Mouse (Mus musculus): ENCODE results near the gene Pbx2. TPM values are rescaled to one million over a fixed set of nuclear protein-coding genes. Genes with fewer than 3 reads are reported as not detected.

Gene Pbx2
- polyA plus RNA-seq, 1 experiment from 2014 or later: 16.7 TPM

DNA sequence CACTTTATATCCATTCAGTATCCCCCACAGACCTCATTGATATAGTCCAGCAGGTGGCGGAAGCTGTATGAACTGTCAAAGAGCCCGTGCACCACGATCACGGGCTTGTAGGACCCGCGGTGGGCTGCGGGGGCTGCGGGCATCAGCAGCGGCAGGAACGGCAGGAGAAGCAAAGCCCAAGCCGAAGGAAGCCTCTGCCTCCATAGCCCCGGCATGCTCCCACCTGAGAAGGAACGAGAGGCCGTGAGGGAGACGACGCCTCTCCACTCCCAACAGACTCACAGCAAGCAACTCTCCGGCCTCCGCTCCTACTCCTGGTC lies 35.7 kb downstream of the Pbx2 start:
- peak; percentile 43; the same call in 1 of the 2 replicates for ATAC-seq (replicated peaks; ENCODE audit: low FRiP score)
- under 1% methylated on average over 18 of the region's 18 CpGs for WGBS

DNA sequence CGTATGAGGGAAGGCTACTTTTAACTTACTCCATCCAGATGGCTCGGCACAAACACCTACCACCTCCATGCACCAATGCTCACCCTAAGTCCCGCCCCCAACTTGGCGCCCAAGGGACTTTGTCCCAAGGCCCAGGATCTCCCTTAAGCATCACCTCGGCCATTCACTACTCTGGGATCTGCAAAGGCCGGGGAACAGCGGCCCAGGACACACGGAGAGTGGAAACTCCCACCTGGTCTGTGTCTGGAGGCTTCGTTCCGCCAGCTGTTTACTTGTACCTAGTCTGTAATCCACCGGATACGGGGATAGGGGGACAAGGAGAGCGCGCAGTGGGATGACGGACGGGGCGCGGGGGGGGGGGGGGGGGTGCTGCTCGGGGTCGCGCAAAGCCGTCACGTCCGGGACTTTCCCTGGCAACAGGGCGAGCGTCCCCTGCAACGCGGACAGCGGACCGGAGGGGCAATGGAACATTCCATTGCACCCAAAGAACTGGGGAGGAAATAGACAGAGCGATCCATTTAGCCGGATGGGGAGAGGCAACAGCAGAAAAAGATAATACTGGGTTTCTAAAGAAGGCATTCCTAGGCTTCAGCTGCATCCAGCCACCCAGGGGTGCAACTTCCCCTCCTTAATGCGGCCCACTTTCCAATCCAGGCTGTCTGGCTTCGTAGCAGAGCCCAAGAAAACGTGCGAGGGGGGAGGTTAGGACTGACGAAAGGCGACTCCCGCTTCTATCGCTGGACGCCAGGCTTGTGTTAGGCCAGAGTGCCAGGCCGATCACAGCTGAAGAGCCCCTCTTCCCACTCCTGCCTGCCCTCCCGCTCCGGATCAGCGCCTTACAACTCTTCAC lies 36.3 kb downstream of the Pbx2 start:
- H3K4me2 ChIP-seq: peak overlapping the region; percentile 94
- peak overlapping the region; percentile 76 for H3K4me3 ChIP-seq (replicated peaks)
- peak overlapping the region; percentile 95 for H3K27ac ChIP-seq
- H3K27me3 ChIP-seq: peaks cover 28% of the 10 kb centered on the region
- peaks cover 30% of the 10 kb centered on the region for H3K36me3 ChIP-seq
- peak overlapping the region; percentile 72 for H3K9ac ChIP-seq
- peaks cover 63% of the 10 kb centered on the region for H3K4me1 ChIP-seq
- H3K9me3 ChIP-seq (replicated peaks): no peaks in the 10 kb centered on the region
- WGBS: under 1% methylated on average over 45 of the region's 45 CpGs
- peak; percentile 79 for ATAC-seq (replicated peaks; ENCODE audit: low FRiP score)

More for the DNA sequence above, 35.7 kb downstream of the Pbx2 start:
- Histone ChIP-seq H3K27me3 (peaks cover 22% of the 10 kb centered on the region), H3K4me3 (replicated peaks) (peak overlapping the region; percentile 76), H3K27ac (peak overlapping the region; percentile 95), H3K4me1 (peaks cover 57% of the 10 kb centered on the region), H3K9ac (peak overlapping the region; percentile 72), H3K36me3 (peaks cover 35% of the 10 kb centered on the region), H3K9me3 (replicated peaks) (no peaks in the 10 kb centered on the region), H3K4me2 (peak overlapping the region; percentile 94)

DNA sequence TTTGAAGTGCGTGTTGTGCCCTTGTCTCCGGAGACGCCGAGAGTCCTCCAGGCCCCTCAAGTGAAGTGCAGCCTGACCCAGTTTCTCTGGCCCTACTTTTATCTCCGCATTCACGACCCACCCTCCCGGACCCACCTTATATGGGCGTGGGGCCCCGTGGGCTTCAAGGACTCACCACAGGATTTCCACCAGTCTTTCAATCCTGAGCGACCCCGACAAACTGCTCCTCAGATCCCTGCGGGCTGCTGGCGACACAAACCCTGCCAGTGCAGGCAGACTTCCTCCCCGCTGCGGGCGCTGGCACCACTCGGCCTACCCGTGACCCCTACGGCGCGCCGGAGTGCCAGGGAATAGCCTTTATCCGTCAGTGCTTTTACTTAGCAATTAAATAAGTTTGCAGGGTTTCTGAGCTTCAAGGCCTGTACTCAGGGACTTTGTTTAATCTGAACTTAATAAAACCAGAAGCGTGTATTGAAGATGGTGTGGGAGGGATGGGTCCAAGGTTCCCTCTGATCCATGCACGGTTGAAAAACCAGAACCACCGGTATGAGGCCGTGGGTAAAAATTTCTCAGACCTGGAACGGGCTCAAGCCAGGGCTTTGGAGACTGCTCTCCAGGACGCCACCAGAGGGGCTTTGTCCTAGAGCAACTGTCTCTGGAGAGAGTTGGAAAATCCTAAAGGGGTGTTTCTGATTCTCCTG lies 37.0 kb downstream of the Pbx2 start, which contains the start of gene Ppt2:
TSS of gene Ppt2 (minus strand) at position 568 of the 701 bp plus-strand sequence.
- 3% methylated on average over 29 of the region's 29 CpGs for WGBS
- ATAC-seq (replicated peaks; ENCODE audit: low FRiP score): peak; percentile 20
- peaks cover 70% of the 10 kb centered on the region for H3K4me1 ChIP-seq

DNA sequence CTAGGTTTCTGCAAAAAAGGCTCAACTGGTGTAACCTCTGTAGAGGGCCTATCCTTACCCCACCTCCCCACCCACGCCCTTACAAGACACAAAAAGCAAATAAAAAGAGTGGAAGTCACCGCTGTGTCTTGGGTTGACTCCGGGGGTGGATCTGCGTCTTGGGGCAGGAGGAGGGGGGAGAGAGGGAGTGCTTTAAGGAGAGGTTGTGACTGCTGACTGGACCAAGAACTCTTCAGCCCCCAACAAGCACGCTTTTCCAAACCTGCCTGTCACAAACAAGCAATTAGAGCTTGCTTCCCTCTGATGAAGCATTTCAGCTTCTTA lies 37.5 kb downstream of the Pbx2 start:
- Histone ChIP-seq H3K36me3 (peaks cover 17% of the 10 kb centered on the region), H3K27ac (peak overlapping the region; percentile 95), H3K4me1 (peaks cover 70% of the 10 kb centered on the region), H3K27me3 (peaks cover 28% of the 10 kb centered on the region), H3K4me2 (peak overlapping the region; percentile 94), H3K9ac (peak overlapping the region; percentile 46), H3K4me3 (replicated peaks) (peak overlapping the region; percentile 76), H3K9me3 (replicated peaks) (no peaks in the 10 kb centered on the region)
- 24% methylated on average over 5 of the region's 5 CpGs for WGBS
- ATAC-seq (replicated peaks; ENCODE audit: low FRiP score): no peak

More for the DNA sequence above, 37.0 kb downstream of the Pbx2 start, which contains the start of gene Ppt2:
- Histone ChIP-seq H3K27me3 (peaks cover 28% of the 10 kb centered on the region), H3K4me3 (replicated peaks) (peak within 1 kb of the TSS; percentile 76), H3K9ac (peak within 1 kb of the TSS; percentile 46), H3K27ac (peak within 1 kb of the TSS; percentile 95), H3K4me2 (peak within 1 kb of the TSS; percentile 94), H3K9me3 (replicated peaks) (no peaks in the 10 kb centered on the region), H3K36me3 (peaks cover 22% of the 10 kb centered on the region)

DNA sequence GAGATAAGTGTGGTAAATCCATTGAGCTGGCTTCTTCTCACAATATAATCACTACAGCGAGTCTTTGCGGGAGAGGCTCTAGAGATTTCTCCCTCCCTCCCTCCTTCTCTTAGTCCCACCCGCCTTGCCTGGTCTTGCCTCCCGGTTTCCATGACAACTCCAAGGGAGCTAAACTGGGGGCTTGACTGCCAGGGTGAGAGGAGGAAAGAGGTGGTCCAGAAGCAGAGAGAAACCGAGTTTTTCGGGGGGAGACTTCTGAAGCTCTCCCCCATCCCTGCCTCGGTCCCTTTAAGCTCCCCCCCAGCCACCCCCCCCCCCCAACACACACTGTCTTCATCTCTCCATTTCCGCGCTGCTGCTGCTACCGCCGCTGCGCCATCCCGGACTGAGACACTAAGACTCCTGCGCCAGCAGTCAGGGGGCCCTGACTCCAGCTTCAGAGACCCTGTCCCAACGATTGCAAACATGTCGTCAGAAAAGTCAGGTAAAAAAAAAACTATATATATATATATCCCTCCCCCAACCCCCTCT lies 38.2 kb downstream of the Pbx2 start, which contains the start of gene Prrt1:
TSS of gene Prrt1 (plus strand) at position 313 of the 531 bp plus-strand sequence.
- no peak for ATAC-seq (replicated peaks; ENCODE audit: low FRiP score)
- peaks cover 28% of the 10 kb centered on the region for H3K27me3 ChIP-seq
- peaks cover 70% of the 10 kb centered on the region for H3K4me1 ChIP-seq
- H3K9ac ChIP-seq: peak within 1 kb of the TSS; percentile 46
- peak within 1 kb of the TSS; percentile 95 for H3K27ac ChIP-seq
- peak within 1 kb of the TSS; percentile 76 for H3K4me3 ChIP-seq (replicated peaks)
- peaks cover 10% of the 10 kb centered on the region for H3K36me3 ChIP-seq
- 2% methylated on average over 16 of the region's 16 CpGs for WGBS
- no peaks in the 10 kb centered on the region for H3K9me3 ChIP-seq (replicated peaks)
- H3K4me2 ChIP-seq: peak within 1 kb of the TSS; percentile 94

DNA sequence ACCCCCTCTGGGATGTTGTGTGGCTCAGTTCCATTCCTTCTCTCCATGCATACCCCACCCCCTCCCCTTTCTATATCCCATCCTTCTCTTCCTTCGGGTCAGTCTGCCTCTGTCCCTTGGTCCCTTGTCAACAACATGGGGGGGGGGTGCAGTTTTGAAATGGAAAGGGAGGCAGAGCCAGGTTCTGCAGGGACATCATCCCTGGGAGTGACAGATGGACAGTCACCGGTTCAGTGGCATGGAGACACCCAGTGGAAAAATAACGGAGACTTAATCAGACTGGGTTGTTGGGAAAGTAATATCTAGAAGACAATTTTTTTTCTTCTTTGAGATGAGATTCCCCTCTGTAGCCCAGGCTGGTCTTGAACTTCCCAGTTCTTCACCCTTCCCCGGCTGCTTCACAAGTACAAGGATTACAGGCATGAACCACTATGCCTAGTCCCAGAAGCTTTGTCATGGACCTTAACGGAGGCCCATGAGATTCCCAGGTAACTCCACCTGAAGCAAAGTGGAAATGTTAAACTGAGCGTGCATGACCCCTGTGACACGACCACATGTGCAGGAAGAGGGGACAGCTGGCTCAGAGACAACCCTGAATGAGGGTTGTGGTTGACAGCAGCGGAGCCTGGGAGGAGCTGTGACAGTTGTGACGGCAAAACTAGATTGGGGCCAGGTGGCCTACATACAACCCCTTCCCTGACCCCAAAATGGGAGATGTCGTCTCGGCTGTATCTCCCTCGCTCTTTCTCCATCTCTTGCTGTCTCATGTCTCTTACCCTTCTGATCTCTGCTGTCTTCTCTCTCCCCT lies 38.9 kb downstream of the Pbx2 start:
- peaks cover 7% of the 10 kb centered on the region for H3K36me3 ChIP-seq
- H3K27ac ChIP-seq: no peak overlapping the region
- ATAC-seq (replicated peaks; ENCODE audit: low FRiP score): no peak
- H3K4me3 ChIP-seq (replicated peaks): peak overlapping the region; percentile 76
- no peaks in the 10 kb centered on the region for H3K9me3 ChIP-seq (replicated peaks)
- H3K9ac ChIP-seq: no peak overlapping the region
- peaks cover 70% of the 10 kb centered on the region for H3K4me1 ChIP-seq
- peak overlapping the region; percentile 94 for H3K4me2 ChIP-seq
- peaks cover 28% of the 10 kb centered on the region for H3K27me3 ChIP-seq
- 14% methylated on average over 12 of the region's 12 CpGs for WGBS

DNA sequence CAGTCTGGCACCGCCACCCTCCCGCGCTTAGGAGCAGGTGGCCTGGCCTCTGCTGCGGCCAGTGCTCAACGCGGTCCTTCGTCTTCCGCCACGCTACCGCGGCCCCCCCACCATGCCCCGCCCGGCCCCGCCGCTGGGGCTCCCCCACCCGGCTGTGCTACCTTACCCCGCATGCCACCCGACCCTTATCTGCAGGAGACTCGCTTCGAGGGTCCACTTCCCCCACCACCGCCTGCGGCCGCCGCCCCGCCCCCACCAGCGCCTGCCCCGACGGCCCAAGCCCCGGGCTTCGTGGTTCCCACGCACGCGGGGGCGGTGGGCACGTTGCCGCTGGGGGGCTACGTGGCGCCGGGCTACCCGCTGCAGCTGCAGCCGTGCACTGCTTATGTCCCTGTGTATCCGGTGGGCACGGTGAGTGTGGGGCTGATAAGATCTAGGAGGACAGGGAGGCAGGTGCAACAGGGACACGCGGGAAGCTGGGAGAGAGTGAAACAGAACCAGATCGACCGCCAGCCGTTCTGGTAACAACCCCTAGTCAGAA lies 39.8 kb downstream of the Pbx2 start:
- Histone ChIP-seq H3K27ac (no peak overlapping the region), H3K4me3 (replicated peaks) (peak overlapping the region; percentile 48), H3K4me2 (peak overlapping the region; percentile 94), H3K36me3 (no peaks in the 10 kb centered on the region), H3K9ac (peak overlapping the region; percentile 7; the same call in 1 of the 2 replicates), H3K27me3 (peaks cover 28% of the 10 kb centered on the region), H3K4me1 (peaks cover 63% of the 10 kb centered on the region), H3K9me3 (replicated peaks) (no peaks in the 10 kb centered on the region)
- WGBS: 2% methylated on average over 48 of the region's 48 CpGs
- ATAC-seq (replicated peaks; ENCODE audit: low FRiP score): no peak

DNA sequence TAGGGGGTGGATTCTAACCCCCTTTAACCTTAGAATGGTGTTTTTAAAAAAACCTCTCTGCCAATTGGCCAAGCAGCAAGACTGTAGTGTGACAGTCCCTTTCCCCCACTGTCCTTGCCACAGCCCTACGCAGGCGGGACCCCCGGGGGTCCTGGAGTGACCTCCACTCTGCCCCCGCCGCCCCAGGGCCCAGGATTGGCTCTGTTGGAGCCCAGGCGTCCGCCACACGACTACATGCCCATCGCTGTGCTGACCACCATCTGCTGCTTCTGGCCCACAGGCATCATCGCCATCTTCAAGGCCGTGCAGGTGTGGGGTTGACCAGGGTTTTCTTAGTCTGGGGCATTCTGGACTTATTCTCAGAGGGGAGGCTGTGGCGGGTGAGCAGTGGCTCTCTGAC lies 40.6 kb downstream of the Pbx2 start:
- H3K9ac ChIP-seq: peak overlapping the region; percentile 38; the same call in 1 of the 2 replicates
- peaks cover 28% of the 10 kb centered on the region for H3K27me3 ChIP-seq
- ATAC-seq (replicated peaks; ENCODE audit: low FRiP score): no peak
- no peak overlapping the region for H3K27ac ChIP-seq
- peak overlapping the region; percentile 94 for H3K4me2 ChIP-seq
- WGBS: 7% methylated on average over 12 of the region's 12 CpGs
- peaks cover 55% of the 10 kb centered on the region for H3K4me1 ChIP-seq
- peak overlapping the region; percentile 48 for H3K4me3 ChIP-seq (replicated peaks)
- H3K9me3 ChIP-seq (replicated peaks): no peaks in the 10 kb centered on the region
- H3K36me3 ChIP-seq: no peaks in the 10 kb centered on the region

DNA sequence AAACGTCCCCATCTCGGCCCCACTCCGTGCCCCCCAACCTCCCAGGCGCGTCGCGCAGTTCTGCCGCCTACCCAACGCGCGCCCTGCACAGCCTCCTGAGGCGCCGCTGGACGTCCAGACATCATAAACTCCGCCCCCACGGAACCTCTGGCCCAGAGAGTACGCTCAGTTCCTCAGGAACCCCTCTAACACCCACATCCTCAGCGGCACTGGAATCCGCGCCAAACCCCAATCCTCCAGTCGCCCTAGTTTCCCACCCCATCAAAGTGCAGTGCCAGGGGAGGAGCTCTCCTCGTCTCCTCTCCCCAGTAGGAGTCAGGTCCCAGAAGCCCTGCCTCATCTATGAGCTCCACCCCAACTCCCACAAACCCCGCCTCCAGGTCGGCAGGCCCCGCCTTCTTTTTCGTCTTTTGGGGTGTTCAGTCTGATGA lies 41.2 kb downstream of the Pbx2 start:
- peak; percentile 47 for ATAC-seq (replicated peaks; ENCODE audit: low FRiP score)
- Histone ChIP-seq H3K27me3 (peaks cover 28% of the 10 kb centered on the region), H3K27ac (no peak overlapping the region), H3K4me1 (peaks cover 52% of the 10 kb centered on the region), H3K4me2 (peak overlapping the region; percentile 94), H3K9ac (peak overlapping the region; percentile 38; the same call in 1 of the 2 replicates), H3K36me3 (no peaks in the 10 kb centered on the region), H3K4me3 (replicated peaks) (peak overlapping the region; percentile 48), H3K9me3 (replicated peaks) (no peaks in the 10 kb centered on the region)
- 1% methylated on average over 26 of the region's 26 CpGs for WGBS

DNA sequence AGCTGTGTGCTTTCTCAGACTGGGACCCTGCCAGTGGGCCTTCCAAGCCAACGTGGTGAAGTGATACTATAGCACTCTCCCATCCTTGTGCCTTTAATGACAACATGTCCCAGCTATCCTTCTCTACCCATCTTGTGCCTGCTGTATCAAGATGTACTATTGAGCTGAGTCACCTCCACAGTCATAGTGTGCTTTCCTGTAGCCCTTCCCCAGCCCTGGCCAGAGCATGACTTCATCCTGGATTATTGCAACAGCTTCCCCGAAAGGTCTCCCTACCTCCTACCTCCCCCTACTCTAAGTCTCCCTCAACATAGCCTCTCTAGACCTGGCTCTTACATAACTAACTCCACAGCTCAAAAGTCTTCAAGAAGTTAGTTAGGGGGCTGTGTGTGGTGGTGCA lies 44.6 kb downstream of the Pbx2 start:
- Histone ChIP-seq H3K9me3 (replicated peaks) (no peaks in the 10 kb centered on the region), H3K4me1 (peaks cover 24% of the 10 kb centered on the region), H3K4me2 (no peak overlapping the region), H3K27ac (no peak overlapping the region), H3K4me3 (replicated peaks) (no peak overlapping the region), H3K27me3 (peaks cover 17% of the 10 kb centered on the region), H3K36me3 (no peaks in the 10 kb centered on the region), H3K9ac (no peak overlapping the region)
- WGBS: 75% methylated on average over 2 of the region's 2 CpGs
- ATAC-seq (replicated peaks; ENCODE audit: low FRiP score): no peak

DNA sequence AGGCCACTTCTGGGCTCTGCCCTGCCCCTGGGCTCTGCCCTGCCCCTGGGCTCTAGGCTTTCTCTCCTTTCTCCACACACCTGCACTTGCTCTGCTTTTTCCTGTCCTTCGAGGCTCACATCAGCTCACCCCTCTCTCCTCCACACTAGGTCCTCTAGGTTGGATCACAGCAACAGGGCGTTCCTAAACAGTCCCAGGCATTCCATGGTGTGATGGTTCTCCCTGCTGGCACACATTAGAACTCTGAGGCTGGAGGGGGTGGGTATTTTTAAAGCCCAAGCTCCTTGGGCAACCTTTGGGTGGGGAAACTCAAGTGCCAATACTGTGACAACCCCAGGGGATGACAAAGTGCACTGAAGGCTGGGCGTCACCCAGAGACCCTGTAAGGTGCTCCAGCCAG lies 46.4 kb downstream of the Pbx2 start:
- H3K4me2 ChIP-seq: no peak overlapping the region
- no peak for ATAC-seq (replicated peaks; ENCODE audit: low FRiP score)
- H3K4me3 ChIP-seq (replicated peaks): no peak overlapping the region
- WGBS: 61% methylated on average over 3 of the region's 3 CpGs
- no peaks in the 10 kb centered on the region for H3K36me3 ChIP-seq
- peaks cover 15% of the 10 kb centered on the region for H3K4me1 ChIP-seq
- no peaks in the 10 kb centered on the region for H3K9me3 ChIP-seq (replicated peaks)
- no peak overlapping the region for H3K27ac ChIP-seq
- no peaks in the 10 kb centered on the region for H3K27me3 ChIP-seq
- no peak overlapping the region for H3K9ac ChIP-seq
